Mouse (Mus musculus): Measurements from ENCODE around the gene Gdf2.

Gene Gdf2

GRCm38 (mm10) chr14:33956055-33956454 lies 15.2 kb downstream of the Gdf2 start:
- in situ Hi-C loops (cut with MseI, MboI): no loop called here

GRCm38 (mm10) chr14:33958186-33958585 lies 17.3 kb downstream of the Gdf2 start:
- in situ Hi-C loops (cut with MseI, MboI): no loop called here

GRCm38 (mm10) chr14:33958841-33959240 lies 18.0 kb downstream of the Gdf2 start:
- in situ Hi-C loops (cut with MseI, MboI): no loop called here

- in situ Hi-C loops (cut with MseI, MboI): no loop called here
These were observed 18.5 kb downstream of the Gdf2 start for GRCm38 (mm10) chr14:33959341-33959740.

- in situ Hi-C loops (cut with MseI, MboI): loop anchor here in 1 of 2 experiments (10.0 kb wide), 1 partner anchor 109 kb away; no protein-coding TSS in a partner anchor
These were observed 24.8 kb downstream of the Gdf2 start for GRCm38 (mm10) chr14:33965675-33966074.

- in situ Hi-C loops (cut with MseI, MboI): no loop called here
These were observed 31.8 kb downstream of the Gdf2 start for GRCm38 (mm10) chr14:33972679-33973078.

- in situ Hi-C loops (cut with MseI, MboI): no loop called here
These were observed 33.9 kb downstream of the Gdf2 start for GRCm38 (mm10) chr14:33974752-33975151.

- in situ Hi-C loops (cut with MseI, MboI): no loop called here
These were observed 36.9 kb downstream of the Gdf2 start for GRCm38 (mm10) chr14:33977748-33978147.

- in situ Hi-C loops (cut with MseI, MboI): no loop called here
These were observed 37.8 kb downstream of the Gdf2 start, which contains the start of gene Zfp488 for GRCm38 (mm10) chr14:33978604-33979059. Zfp488 (minus strand) TSS chr14:33978764.

- in situ Hi-C loops (cut with MseI, MboI): no loop called here
These were observed 48.4 kb downstream of the Gdf2 start for GRCm38 (mm10) chr14:33989201-33989600.

GRCm38 (mm10) chr14:33991971-33992370 lies 51.1 kb downstream of the Gdf2 start:
- in situ Hi-C loops (cut with MseI, MboI): no loop called here

- in situ Hi-C loops (cut with MseI, MboI): no loop called here
These were observed 52.2 kb downstream of the Gdf2 start for GRCm38 (mm10) chr14:33993051-33993450.

- in situ Hi-C loops (cut with MseI, MboI): no loop called here
These were observed 52.9 kb downstream of the Gdf2 start for GRCm38 (mm10) chr14:33993521-33994289.

Data from mouse trophoblast stem cell (cell line).